Mouse (Mus musculus) heart, postnatal 14 days (tissue): Measurements from ENCODE around the gene M1ap. TPM values are rescaled to one million over a fixed set of nuclear protein-coding genes. Genes with fewer than 3 reads are reported as not detected.
A peak's percentile ranks its signal among the peaks of the same experiment; 100 is the strongest.

Experiments used
- DNase-seq, 2 experiments: peaks; one replicate each; pipeline ENCODE4 v3.0.0; 2021 to 2022
- intact Hi-C: fragments of 180-260 bp; cut with DNase I; formaldehyde crosslinking; loops from one replicate; pipeline ENCODE4 v1.15.1; 2025
- microRNA-seq, 2 experiments: library from miRNA; unstranded; fragments of <30 nt; microRNA quantifications; one replicate each; pipeline ENCODE4 v1.2.0; 2021 to 2022
- total RNA-seq, 2 experiments: library from RNA; stranded (reverse); gene quantifications; 2 replicates each; pipeline ENCODE4 v1.2.3; 2021

M1ap gene
- total RNA-seq, 2 experiments from 2014 or later, result 0.14 TPM; not detected in 1

GRCm38 (mm10) chr6:83066441-83066840 is 119.7 kb downstream of the M1ap start:
- no peak for DNase-seq
- intact Hi-C loops, result no loop called here

DNA sequence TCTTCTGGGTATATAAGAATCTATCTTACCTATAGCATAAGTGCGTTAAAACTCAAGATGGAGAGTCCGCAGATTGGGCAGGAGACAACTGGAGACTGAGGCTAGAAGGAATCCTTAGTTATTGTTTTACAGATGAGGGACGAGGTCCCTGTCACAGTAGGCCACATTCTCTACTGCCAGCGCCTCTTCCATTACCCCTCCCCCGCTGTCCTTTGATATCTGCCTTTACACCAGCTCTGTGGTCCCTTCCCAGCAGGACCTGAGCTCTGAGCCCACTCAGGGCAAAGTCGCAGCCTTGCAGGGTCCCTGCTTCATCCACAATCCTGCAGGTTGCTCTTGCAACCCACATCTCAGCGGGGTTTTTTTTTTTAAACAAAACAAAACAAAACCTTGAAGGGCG is 121.5 kb downstream of the M1ap start:
- no peak for DNase-seq
- intact Hi-C loops, result no loop called here

DNA sequence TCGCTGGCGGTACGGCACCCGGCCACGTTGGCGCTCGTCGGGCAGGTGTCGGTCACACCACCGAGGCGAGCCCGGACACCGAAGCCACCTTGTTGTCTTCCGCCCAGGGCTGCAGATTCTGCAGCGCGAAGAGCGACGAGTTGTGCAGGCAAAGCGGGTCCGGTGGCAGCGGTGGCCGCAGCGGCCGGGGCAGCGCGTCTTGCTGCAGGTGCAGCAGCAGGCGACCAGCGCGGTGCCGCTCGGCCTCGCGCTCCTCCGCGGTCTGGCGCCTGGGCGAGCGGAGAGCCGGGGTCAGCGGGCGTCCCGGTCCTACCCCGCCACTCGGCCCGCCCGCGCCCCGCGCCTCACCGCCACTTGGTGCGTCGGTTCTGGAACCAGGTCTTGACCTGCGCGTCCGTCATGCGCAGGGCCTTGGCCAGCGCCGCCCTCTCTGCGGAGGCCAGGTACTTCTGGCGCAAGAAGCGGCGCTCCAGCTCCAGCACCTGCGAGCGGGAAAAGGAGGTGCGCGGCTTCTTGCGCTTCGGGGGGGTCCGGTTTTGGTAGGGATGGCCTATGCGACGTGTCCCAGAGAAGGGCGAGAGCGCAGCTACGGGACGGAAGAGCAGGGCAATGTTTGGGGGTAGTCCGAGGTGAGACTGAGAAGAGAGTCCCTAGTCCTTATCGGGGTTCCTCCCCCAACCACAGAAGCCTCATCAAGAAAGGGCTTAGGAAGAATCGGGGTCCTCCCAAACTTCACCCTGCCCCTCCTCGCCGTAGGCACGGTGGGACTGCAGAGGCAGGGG is 122.2 kb downstream of the M1ap start:
- no peak for DNase-seq
- intact Hi-C loops, result no loop called here

GRCm38 (mm10) chr6:83069488-83070246 is 123.0 kb downstream of the M1ap start:
- DNase-seq, result no peak
- intact Hi-C loops, result loop anchor here (10.0 kb wide), 1 partner anchor 325 kb away; no protein-coding TSS in a partner anchor

- intact Hi-C loops, result loop anchor here (10.0 kb wide), 1 partner anchor 325 kb away; no protein-coding TSS in a partner anchor
- DNase-seq, result no peak
Measured at GRCm38 (mm10) chr6:83070247-83070310, 123.4 kb downstream of the M1ap start, which contains the start of gene Tlx2. Tlx2 (minus strand) TSS chr6:83070293.

GRCm38 (mm10) chr6:83070311-83071219 is 123.9 kb downstream of the M1ap start:
- intact Hi-C loops, result loop anchor here (10.0 kb wide), 1 partner anchor 326 kb away; no protein-coding TSS in a partner anchor
- DNase-seq, result peak; percentile 28 to 42

DNA sequence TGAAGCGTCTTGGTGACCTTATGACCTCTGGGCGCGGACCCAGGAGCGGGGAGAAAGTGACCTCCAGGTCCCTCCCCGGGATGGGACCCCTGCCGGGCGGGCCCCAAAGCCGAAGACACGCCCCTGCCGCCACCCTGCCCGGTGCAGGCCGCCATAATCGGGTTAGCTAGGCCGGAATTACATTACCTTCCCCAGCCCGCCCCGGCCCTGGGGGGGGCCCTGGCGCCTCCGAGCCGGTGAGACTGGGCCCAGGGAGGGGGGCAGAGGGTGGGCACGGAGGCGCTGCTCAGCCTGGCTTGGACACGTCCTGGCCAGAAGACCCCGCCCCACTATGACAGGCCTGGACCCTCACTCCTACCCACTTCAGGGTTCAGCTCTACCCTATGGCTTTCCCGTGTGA is 124.5 kb downstream of the M1ap start:
- no peak for DNase-seq
- intact Hi-C loops, result loop anchor here (10.0 kb wide), 1 partner anchor 326 kb away; no protein-coding TSS in a partner anchor

GRCm38 (mm10) chr6:83074979-83075378 is 128.3 kb downstream of the M1ap start:
- no peak for DNase-seq
- intact Hi-C loops, result loop anchor here (10.0 kb wide), 1 partner anchor 330 kb away; no protein-coding TSS in a partner anchor

GRCm38 (mm10) chr6:83077630-83078323 is 131.1 kb downstream of the M1ap start, which contains the start of gene Pcgf1:
Pcgf1 (plus strand) TSS chr6:83077869.
- intact Hi-C loops, result loop anchor here (2.0 to 10.0 kb wide), 3 partner anchors 23 to 333 kb away; partner anchors contain the start of genes Ccdc142 and Gm42688
- peak in 1 of 2 experiments; percentile 37 for DNase-seq

DNA sequence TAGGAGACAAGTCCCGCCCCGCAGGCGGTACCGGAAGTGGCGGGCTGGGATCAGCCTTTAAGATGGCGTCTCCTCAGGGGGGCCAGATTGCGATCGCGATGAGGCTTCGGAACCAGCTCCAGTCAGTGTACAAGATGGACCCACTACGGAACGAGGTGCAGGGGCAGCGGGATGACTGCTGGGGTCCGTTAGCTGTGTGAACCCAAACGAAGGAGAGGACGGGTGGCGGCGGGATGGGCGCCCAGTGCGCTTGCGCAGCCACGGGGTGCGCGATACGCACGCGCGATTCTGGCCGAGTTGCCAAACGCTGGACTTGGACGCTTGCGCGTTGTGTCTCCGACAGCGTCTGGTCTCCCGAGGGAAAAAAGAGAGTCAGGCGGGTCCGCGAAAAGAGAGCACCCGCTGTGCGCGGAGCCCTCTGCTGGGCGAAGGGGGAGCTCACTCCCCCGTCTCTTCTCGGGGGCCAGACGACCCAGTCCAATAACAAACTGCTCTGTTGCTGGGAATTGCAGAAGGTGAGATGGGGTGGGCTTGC is 131.7 kb downstream of the M1ap start:
- intact Hi-C loops, result loop anchor here (2.0 to 10.0 kb wide), 3 partner anchors 22 to 334 kb away; partner anchors contain the start of genes Ccdc142 and Gm42688

More for the DNA sequence above, 131.7 kb downstream of the M1ap start:
- peak; percentile 100 for DNase-seq

Small RNAs within 50 kb of the gene (microRNA-seq; reads per million reads assigned to microRNA genes)
- 0.60 to 0.81 reads per million in 2 experiments for gene Mir7040

Other genes starting within 250 kb of the M1ap start
- 10 to 100 TPM; 16.2 to 21.1 TPM for gene Pole4, start 241.5 kb upstream of the M1ap start, total RNA-seq
- 100 to 1,000 TPM; 206 to 212 TPM for gene Hk2, start 172.4 kb upstream of the M1ap start, total RNA-seq
- gene Sema4f, start 7.1 kb upstream of the M1ap start, total RNA-seq, result under 1 TPM; 0.29 to 0.33 TPM
- gene Dok1, start 86.6 kb downstream of the M1ap start, total RNA-seq, result 1 to 10 TPM; 3.7 to 4.3 TPM
- 1 to 10 TPM; 3.9 to 4.9 TPM for gene Loxl3, start 87.3 kb downstream of the M1ap start, total RNA-seq
- 10 to 100 TPM; 82.7 to 85.5 TPM for gene Aup1, start 107.6 kb downstream of the M1ap start, total RNA-seq
- 10 to 100 TPM; 30.2 to 34.6 TPM for gene Htra2, start 108.4 kb downstream of the M1ap start, total RNA-seq
- under 1 TPM; 0.57 to 0.61 TPM for gene Dqx1, start 110.9 kb downstream of the M1ap start, total RNA-seq
- gene Tlx2, start 123.4 kb downstream of the M1ap start, total RNA-seq, result not detected
- 1 to 10 TPM; 6.7 to 7.8 TPM for gene Pcgf1, start 131.0 kb downstream of the M1ap start, total RNA-seq
- gene Lbx2, start 139.5 kb downstream of the M1ap start, total RNA-seq, result 1 to 10 TPM in 1 of 2 experiments, under 1 TPM in 1; 0.38 to 1.1 TPM
- 1 to 10 TPM; 1.0 to 1.8 TPM for gene Ccdc142, start 154.7 kb downstream of the M1ap start, total RNA-seq
- gene Gm42688, start 154.7 kb downstream of the M1ap start, total RNA-seq, result 1 to 10 TPM; 1.4 to 1.6 TPM
- gene Mrpl53, start 162.1 kb downstream of the M1ap start, total RNA-seq, result 100 to 1,000 TPM; 133 to 136 TPM
- gene Mogs, start 168.6 kb downstream of the M1ap start, total RNA-seq, result 10 to 100 TPM; 10.4 to 11.4 TPM
- gene Wbp1, start 174.7 kb downstream of the M1ap start, total RNA-seq, result 10 to 100 TPM; 72.4 to 80.1 TPM
- 10 to 100 TPM; 14.2 to 15.3 TPM for gene Ino80b, start 178.5 kb downstream of the M1ap start, total RNA-seq
- 1 to 10 TPM; 6.9 to 8.0 TPM for gene Rtkn, start 188.6 kb downstream of the M1ap start, total RNA-seq
- gene Wdr54, start 209.5 kb downstream of the M1ap start, total RNA-seq, result 1 to 10 TPM; 1.1 to 1.3 TPM
- under 1 TPM in 1 of 2 experiments, not detected in 1; 0.26 TPM for gene 1700003E16Rik, start 209.5 kb downstream of the M1ap start, total RNA-seq
- 100 to 1,000 TPM; 121 to 128 TPM for gene Dctn1, start 219.0 kb downstream of the M1ap start, total RNA-seq